Mouse (Mus musculus): ENCODE measurements around the gene Fpgs.

DNA sequence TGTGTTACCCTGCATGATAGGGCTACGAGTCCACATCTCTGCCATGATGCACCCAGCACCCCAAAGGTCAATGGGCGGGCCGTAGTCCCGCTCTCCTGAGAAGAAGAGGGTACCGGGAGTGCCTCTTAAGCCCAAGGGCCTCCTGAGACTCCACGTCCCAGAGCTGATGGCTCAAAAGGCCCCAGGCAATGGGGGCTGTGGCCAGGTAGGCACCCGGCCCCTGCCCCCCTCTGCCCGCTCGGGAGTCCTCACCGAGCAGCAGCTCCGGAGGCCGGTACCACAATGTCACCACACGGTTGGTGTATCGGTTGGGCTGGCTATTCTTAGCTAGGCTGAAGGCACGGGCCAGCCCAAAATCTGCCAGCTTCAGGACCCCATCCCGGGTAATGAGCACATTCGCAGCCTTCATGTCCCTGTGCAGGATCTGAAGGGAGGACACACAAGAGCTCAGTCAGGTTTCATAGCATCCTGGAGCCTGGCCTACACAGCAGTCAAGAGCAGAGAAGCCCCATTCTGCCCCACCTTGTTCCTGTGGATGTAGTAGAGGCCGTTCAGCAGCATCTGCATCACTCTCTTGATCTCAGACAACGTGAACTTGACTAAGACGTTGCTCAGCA, 5.7 kb upstream of the Fpgs start:
- no peak for TF ChIP-seq MAZ (IDR thresholded peaks at IDR 0.05; ENCODE audit: low read depth, low read length)
- no peak for TF ChIP-seq CTCF (IDR thresholded peaks at IDR 0.05 in 2 of 3, conservative IDR thresholded peaks at IDR 0.05 in 1 of 3; ENCODE audit: control insufficient read depth in 1 of 3, insufficient read depth in 1 of 3, low read depth in 2 of 3, low read length in 3 of 3, poor library complexity in 1 of 3, severe bottlenecking in 1 of 3)
- TF ChIP-seq POLR2A (IDR thresholded peaks at IDR 0.05; ENCODE audit: control insufficient read depth in 1 of 2, insufficient read depth in 1 of 2, low read depth in 1 of 2, low read length in 2 of 2, poor library complexity in 1 of 2) = no peak; a peak in 1 of 4 replicates
- TF ChIP-seq MAFK (IDR thresholded peaks at IDR 0.05; ENCODE audit: borderline replicate concordance, low read depth, low read length) = no peak
- TF ChIP-seq USF1 (IDR thresholded peaks at IDR 0.05; ENCODE audit: low read depth, low read length) = no peak

All from MEL (cell line).